ENCODE assay signal across 8 mouse cellular contexts in the genomic region with DNA sequence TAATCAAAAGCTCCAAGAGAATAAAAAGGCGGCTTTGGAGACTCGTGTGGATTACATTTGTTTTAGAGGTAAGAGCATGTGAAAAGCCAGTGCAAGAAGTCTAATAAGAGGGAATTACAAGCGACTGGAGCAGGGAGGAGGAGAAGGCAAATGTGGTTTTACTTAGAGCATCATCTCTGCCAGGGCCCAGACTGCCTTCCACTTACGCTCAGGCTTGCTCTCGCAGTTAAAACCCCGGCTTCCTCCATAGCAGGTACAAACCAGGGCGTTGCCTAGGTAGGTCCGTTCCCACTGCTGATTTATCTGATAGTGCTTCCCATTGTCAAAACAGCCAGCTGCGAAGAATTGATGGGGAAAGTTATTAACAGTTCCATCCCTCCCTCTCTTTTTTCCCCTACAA. TPM values are rescaled to one million over a fixed set of nuclear protein-coding genes. Genes with fewer than 3 reads are reported as not detected.
DNase-seq lines count a peak whose midpoint lies in the region; ATAC-seq lines count a peak whose summit lies in the region.

No protein-coding gene starts in this region.

- H3K4me2 ChIP-seq in hindbrain, embryonic 16.5 days (ENCODE audit: low read length), result no peak overlapping the region
- H3K4me2 ChIP-seq in hindbrain, embryonic 12.5 days (replicated peaks), result peak overlapping the region; percentile 92
- H3K4me2 ChIP-seq in midbrain, embryonic 13.5 days (replicated peaks), result peak overlapping the region; percentile 94; the same call in 1 of the 2 replicates

- no peaks in the 10 kb centered on the region for H3K27me3 ChIP-seq in hindbrain, embryonic 10.5 days (ENCODE audit: insufficient read depth, poor library complexity, severe bottlenecking)
- no peaks in the 10 kb centered on the region for H3K27me3 ChIP-seq in hindbrain, embryonic 16.5 days (replicated peaks; ENCODE audit: control insufficient read depth, insufficient read depth, low read length)
- no peaks in the 10 kb centered on the region for H3K27me3 ChIP-seq in hindbrain, embryonic 12.5 days
- H3K27me3 ChIP-seq in midbrain, embryonic 13.5 days, result peaks cover 59% of the 10 kb centered on the region

- DNase-seq in hindbrain, embryonic 10.5 days (ENCODE audit: low spot score), result peak; percentile 20
- DNase-seq in left cerebral cortex, postnatal 14 days (ENCODE audit: low spot score in 2 of 2), result no peak
- DNase-seq in spleen, postnatal 4 days (ENCODE audit: low spot score in 2 of 2), result no peak
- no peak for DNase-seq in adrenal gland, postnatal 10 days

- no peak for ATAC-seq in hindbrain, embryonic 16.5 days
- ATAC-seq in hindbrain, embryonic 12.5 days (ENCODE audit: low FRiP score), result no peak
- ATAC-seq in midbrain, embryonic 13.5 days, result no peak

- intact Hi-C loops in left cerebral cortex, postnatal 14 days (cut with DNase I), result no loop called here

- 46% methylated on average over 9 of the region's 9 CpGs for WGBS in hindbrain, embryonic 10.5 days
- 43% methylated on average over 9 of the region's 9 CpGs for WGBS in hindbrain, embryonic 16.5 days
- WGBS in hindbrain, embryonic 12.5 days, result 41% methylated on average over 9 of the region's 9 CpGs
- 52% methylated on average over 9 of the region's 9 CpGs for WGBS in midbrain, embryonic 13.5 days

- peak overlapping the region; percentile 59; the same call in 1 of the 2 replicates for H3K27ac ChIP-seq in hindbrain, embryonic 10.5 days
- no peak overlapping the region for H3K27ac ChIP-seq in hindbrain, embryonic 16.5 days (ENCODE audit: low read depth, low read length)
- H3K27ac ChIP-seq in brown adipose tissue, adult 24 weeks (replicated peaks; ENCODE audit: low read depth, low read length), result no peak overlapping the region
- H3K27ac ChIP-seq in hindbrain, embryonic 12.5 days, result no peak overlapping the region
- H3K27ac ChIP-seq in midbrain, embryonic 13.5 days, result no peak overlapping the region

- peaks cover 27% of the 10 kb centered on the region for H3K4me1 ChIP-seq in hindbrain, embryonic 10.5 days (replicated peaks)
- peaks cover 11% of the 10 kb centered on the region for H3K4me1 ChIP-seq in hindbrain, embryonic 16.5 days (ENCODE audit: control insufficient read depth, insufficient read depth, low read depth, low read length)
- no peaks in the 10 kb centered on the region; the same call in 1 of the 2 replicates for H3K4me1 ChIP-seq in brown adipose tissue, adult 24 weeks (ENCODE audit: control insufficient read depth, insufficient read depth, insufficient read length, low read length)
- H3K4me1 ChIP-seq in hindbrain, embryonic 12.5 days, result peaks cover 18% of the 10 kb centered on the region
- peaks cover 9% of the 10 kb centered on the region for H3K4me1 ChIP-seq in midbrain, embryonic 13.5 days (replicated peaks)

- peaks cover 46% of the 10 kb centered on the region for H3K36me3 ChIP-seq in hindbrain, embryonic 10.5 days
- no peaks in the 10 kb centered on the region for H3K36me3 ChIP-seq in hindbrain, embryonic 16.5 days (ENCODE audit: control insufficient read depth, insufficient read depth, low read length)
- peaks cover 19% of the 10 kb centered on the region for H3K36me3 ChIP-seq in hindbrain, embryonic 12.5 days
- no peaks in the 10 kb centered on the region; the same call in 1 of the 2 replicates for H3K36me3 ChIP-seq in midbrain, embryonic 13.5 days

- H3K9me3 ChIP-seq in hindbrain, embryonic 10.5 days, result no peaks in the 10 kb centered on the region
- no peaks in the 10 kb centered on the region for H3K9me3 ChIP-seq in hindbrain, embryonic 16.5 days (ENCODE audit: control insufficient read depth, low read length)
- no peaks in the 10 kb centered on the region for H3K9me3 ChIP-seq in hindbrain, embryonic 12.5 days (replicated peaks)
- H3K9me3 ChIP-seq in midbrain, embryonic 13.5 days, result no peaks in the 10 kb centered on the region

- peak overlapping the region; percentile 83 for H3K4me3 ChIP-seq in hindbrain, embryonic 10.5 days
- no peak overlapping the region for H3K4me3 ChIP-seq in hindbrain, embryonic 16.5 days (ENCODE audit: low read length)
- peak overlapping the region; percentile 21 for H3K4me3 ChIP-seq in brown adipose tissue, adult 24 weeks (ENCODE audit: insufficient read depth, low read depth, low read length)
- peak overlapping the region; percentile 25 for H3K4me3 ChIP-seq in hindbrain, embryonic 12.5 days
- peak overlapping the region; percentile 5; the same call in 1 of the 2 replicates for H3K4me3 ChIP-seq in midbrain, embryonic 13.5 days (replicated peaks)

- no peak overlapping the region for H3K9ac ChIP-seq in hindbrain, embryonic 16.5 days (ENCODE audit: low read depth, low read length)
- H3K9ac ChIP-seq in hindbrain, embryonic 12.5 days, result 0 out of 2 replicates have a peak overlapping the region, but pooled peaks have one; percentile 24
- H3K9ac ChIP-seq in midbrain, embryonic 13.5 days (replicated peaks), result no peak overlapping the region

RNA-seq across cellular contexts. Expression of gene Fn1, which starts 1.7 kb away (rescaled TPM):
- 90.4 and 99.2 TPM in 2 replicates for polyA plus RNA-seq in hindbrain, embryonic 10.5 days (2016; fragmentation: Nextera tagmentation; extraction: Ambion mirVana)
- polyA plus RNA-seq in hindbrain, embryonic 16.5 days (2015; fragmentation: Nextera tagmentation; extraction: Ambion mirVana), result 27.4 and 46.9 TPM in 2 replicates
- 22.2 and 33.3 TPM in 2 replicates for polyA plus RNA-seq in brown adipose tissue, adult 24 weeks (2012; ENCODE audit: insufficient read depth, insufficient read length, missing spikeins)
- polyA plus RNA-seq in hindbrain, embryonic 12.5 days (2016; fragmentation: Nextera tagmentation; extraction: Ambion mirVana), result 147 and 173 TPM in 2 replicates
- 33.2 and 35.5 TPM in 2 replicates for polyA plus RNA-seq in midbrain, embryonic 13.5 days (2015; fragmentation: Nextera tagmentation; extraction: Ambion mirVana)
- 100 to 1,000 TPM in 1 of 2 experiments, 10 to 100 TPM in 1; 88.4 to 101 TPM for total RNA-seq in left cerebral cortex, postnatal 14 days (2021)
- total RNA-seq in adrenal gland, postnatal 10 days (2021), result 100 to 1,000 TPM; 329 to 502 TPM
